Mouse (Mus musculus) MEL (cell line): Measurements from ENCODE around the gene Gm28053. TPM values are rescaled to one million over a fixed set of nuclear protein-coding genes. Genes with fewer than 3 reads are reported as not detected.
A peak's percentile ranks its signal among the peaks of the same experiment; 100 is the strongest.

Experiments
- DNase-seq: peaks from one replicate; pipeline ENCODE4 v3.0.0; 2011; ENCODE audit warnings: low read depth, low spot score
- H3K27ac ChIP-seq: 2 replicates; pipeline ENCODE4 v1.5.1; 2012; ENCODE audit warnings: low read depth, mild to moderate bottlenecking, control low read depth, low read length, moderate library complexity; ENCODE audit not compliant: control insufficient read depth
- H3K27me3 ChIP-seq, 2 experiments: fragments of 150-350 bp in 1 of 2; sonication (generic) in 1 of 2; 2 replicates each; pipeline ENCODE4 v1.6.1; 2012; ENCODE audit warnings: low read length in 2 of 2, mild to moderate bottlenecking in 2 of 2, improper control_type of control experiment in 1 of 2, moderate library complexity in 1 of 2; ENCODE audit not compliant: insufficient read depth in 2 of 2, control insufficient read depth in 1 of 2
- H3K36me3 ChIP-seq, 2 experiments: 2 replicates each; pipeline ENCODE4 v1.6.1; 2012 to 2014; ENCODE audit warnings: low read length in 2 of 2, improper control_type of control experiment in 1 of 2, inconsistent platforms in 1 of 2, mild to moderate bottlenecking in 1 of 2; ENCODE audit not compliant: insufficient read depth in 2 of 2, control insufficient read depth in 1 of 2
- H3K4me1 ChIP-seq, 2 experiments: fragments of 150-350 bp in 1 of 2; sonication (generic) in 1 of 2; 2 replicates each; pipeline ENCODE4 v1.6.1; 2012; ENCODE audit warnings: low read length in 2 of 2, improper control_type of control experiment in 1 of 2, mild to moderate bottlenecking in 1 of 2; ENCODE audit not compliant: insufficient read depth in 2 of 2, control insufficient read depth in 1 of 2
- H3K4me3 ChIP-seq, 2 experiments: fragments of 150-350 bp in 1 of 2; sonication (generic) in 1 of 2; 2 replicates each; pipeline ENCODE4 v1.5.1; 2012; ENCODE audit warnings: low read depth in 2 of 2, low read length in 2 of 2, mild to moderate bottlenecking in 2 of 2, moderate library complexity in 2 of 2, control low read depth in 1 of 2, improper control_type of control experiment in 1 of 2; ENCODE audit not compliant: control insufficient read depth in 1 of 2, insufficient read depth in 1 of 2
- H3K79me2 ChIP-seq: 2 replicates; pipeline ENCODE4 v1.6.1; 2012; ENCODE audit warnings: mild to moderate bottlenecking, low read length, moderate library complexity; ENCODE audit not compliant: control insufficient read depth, poor library complexity, insufficient read depth
- H3K9ac ChIP-seq: 2 replicates; pipeline ENCODE4 v1.6.1; 2012; ENCODE audit warnings: low read depth, mild to moderate bottlenecking, control low read depth, low read length, moderate library complexity; ENCODE audit not compliant: control insufficient read depth, poor library complexity, severe bottlenecking
- H3K9me3 ChIP-seq: fragments of 150-350 bp; sonication (generic); replicated peaks from 2 replicates; pipeline ENCODE4 v1.6.1; 2012; ENCODE audit warnings: mild to moderate bottlenecking, low read length, improper control_type of control experiment, moderate library complexity; ENCODE audit not compliant: insufficient read depth
- BHLHE40 ChIP-seq: IDR thresholded peaks from 2 replicates; pipeline ENCODE4 v1.6.1; 2012; ENCODE audit warnings: low read depth, mild to moderate bottlenecking, inconsistent platforms, low read length, improper control_type of control experiment, borderline replicate concordance
- CHD1 ChIP-seq: IDR thresholded peaks from 2 replicates; pipeline ENCODE4 v1.6.1; 2012; ENCODE audit warnings: low read depth, mild to moderate bottlenecking, inconsistent platforms, low read length, improper control_type of control experiment
- CHD2 ChIP-seq: IDR thresholded peaks from 2 replicates; pipeline ENCODE4 v1.6.1; 2011; ENCODE audit warnings: low read length, improper control_type of control experiment
- CTCF ChIP-seq, 3 experiments: IDR thresholded peaks in 2 of 3; conservative IDR thresholded peaks in 1 of 3; 2 replicates each; pipeline ENCODE4 v1.5.1; 2011 to 2012; ENCODE audit warnings: low read length in 3 of 3, low read depth in 2 of 3, mild to moderate bottlenecking in 2 of 3, improper control_type of control experiment in 1 of 3, inconsistent platforms in 1 of 3, mixed read lengths in 1 of 3, moderate library complexity in 1 of 3; ENCODE audit not compliant: control insufficient read depth in 1 of 3, insufficient read depth in 1 of 3, poor library complexity in 1 of 3, severe bottlenecking in 1 of 3
- ELF1 ChIP-seq: IDR thresholded peaks from 2 replicates; pipeline ENCODE4 v1.6.1; 2014; ENCODE audit warnings: low read depth, mild to moderate bottlenecking, inconsistent platforms, low read length, improper control_type of control experiment, moderate library complexity
- EP300 ChIP-seq, 2 experiments: IDR thresholded peaks; 2 replicates each; pipeline ENCODE4 v1.6.1; 2011; ENCODE audit warnings: improper control_type of control experiment in 2 of 2, low read length in 2 of 2, low read depth in 1 of 2, mild to moderate bottlenecking in 1 of 2
- ETS1 ChIP-seq: IDR thresholded peaks from 2 replicates; pipeline ENCODE4 v1.6.1; 2012; ENCODE audit warnings: low read depth, mild to moderate bottlenecking, inconsistent platforms, low read length, improper control_type of control experiment, moderate library complexity
- GABPA ChIP-seq: IDR thresholded peaks from 2 replicates; pipeline ENCODE4 v1.6.1; 2012; ENCODE audit warnings: low read depth, mild to moderate bottlenecking, inconsistent platforms, low read length, improper control_type of control experiment, moderate library complexity
- GATA1 ChIP-seq: IDR thresholded peaks from 2 replicates; pipeline ENCODE4 v1.6.1; 2011; ENCODE audit warnings: low read depth, low read length, improper control_type of control experiment
- HCFC1 ChIP-seq: IDR thresholded peaks from 2 replicates; pipeline ENCODE4 v1.6.1; 2012; ENCODE audit warnings: low read depth, mild to moderate bottlenecking, inconsistent platforms, low read length, improper control_type of control experiment, moderate library complexity
- KAT2A ChIP-seq: conservative IDR thresholded peaks from 2 replicates; pipeline ENCODE4 v1.6.1; 2012; ENCODE audit warnings: low read depth, low read length, improper control_type of control experiment, inconsistent platforms
- MAFK ChIP-seq: IDR thresholded peaks from 2 replicates; pipeline ENCODE4 v1.6.1; 2011; ENCODE audit warnings: low read depth, mild to moderate bottlenecking, low read length, improper control_type of control experiment, borderline replicate concordance
- MAX ChIP-seq: IDR thresholded peaks from 2 replicates; pipeline ENCODE4 v1.6.1; 2011; ENCODE audit warnings: low read length, improper control_type of control experiment
- MAZ ChIP-seq: IDR thresholded peaks from 2 replicates; pipeline ENCODE4 v1.6.1; 2012; ENCODE audit warnings: low read depth, mild to moderate bottlenecking, inconsistent platforms, low read length, improper control_type of control experiment
- MEF2A ChIP-seq: IDR thresholded peaks from 2 replicates; pipeline ENCODE4 v1.6.1; 2014; ENCODE audit warnings: low read depth, mild to moderate bottlenecking, inconsistent platforms, low read length, improper control_type of control experiment; ENCODE audit not compliant: poor library complexity, insufficient replicate concordance, severe bottlenecking; ENCODE audit errors: extremely low read depth
- MXI1 ChIP-seq: IDR thresholded peaks from 2 replicates; pipeline ENCODE4 v1.6.1; 2011; ENCODE audit warnings: mild to moderate bottlenecking, low read depth, low read length, improper control_type of control experiment
- MYB ChIP-seq: IDR thresholded peaks from 2 replicates; pipeline ENCODE4 v1.6.1; 2011; ENCODE audit warnings: mild to moderate bottlenecking, low read depth, low read length, improper control_type of control experiment
- MYC ChIP-seq: IDR thresholded peaks from 2 replicates; pipeline ENCODE4 v1.6.1; 2011; ENCODE audit warnings: low read depth, mild to moderate bottlenecking, low read length, improper control_type of control experiment, moderate library complexity
- NELFE ChIP-seq: IDR thresholded peaks from 2 replicates; pipeline ENCODE4 v1.6.1; 2011; ENCODE audit warnings: low read depth, low read length, improper control_type of control experiment
- POLR2A ChIP-seq, 2 experiments: IDR thresholded peaks; 2 replicates each; pipeline ENCODE4 v1.6.1; 2011 to 2012; ENCODE audit warnings: low read length in 2 of 2, mild to moderate bottlenecking in 2 of 2, control low read depth in 1 of 2, improper control_type of control experiment in 1 of 2, low read depth in 1 of 2, moderate library complexity in 1 of 2; ENCODE audit not compliant: control insufficient read depth in 1 of 2, insufficient read depth in 1 of 2, poor library complexity in 1 of 2
- POLR2AphosphoS2 ChIP-seq: IDR thresholded peaks from 2 replicates; pipeline ENCODE4 v1.6.1; 2011; ENCODE audit warnings: low read length, improper control_type of control experiment
- POLR2AphosphoS5 ChIP-seq: IDR thresholded peaks from 2 replicates; pipeline ENCODE4 v1.6.1; 2012; ENCODE audit warnings: low read depth, borderline replicate concordance, mild to moderate bottlenecking, inconsistent platforms, low read length, moderate library complexity, mixed read lengths
- RAD21 ChIP-seq: IDR thresholded peaks from 2 replicates; pipeline ENCODE4 v1.6.1; 2011; ENCODE audit warnings: mild to moderate bottlenecking, low read depth, low read length, improper control_type of control experiment
- RCOR1 ChIP-seq: IDR thresholded peaks from 2 replicates; pipeline ENCODE4 v1.6.1; 2012; ENCODE audit warnings: low read depth, mild to moderate bottlenecking, inconsistent platforms, low read length, improper control_type of control experiment
- SIN3A ChIP-seq: IDR thresholded peaks from 2 replicates; pipeline ENCODE4 v1.6.1; 2012; ENCODE audit warnings: low read length, improper control_type of control experiment, inconsistent platforms
- TAL1 ChIP-seq: IDR thresholded peaks from 2 replicates; pipeline ENCODE4 v1.6.1; 2012; ENCODE audit warnings: mild to moderate bottlenecking, inconsistent platforms, low read length, moderate library complexity, mixed read lengths
- TBP ChIP-seq: IDR thresholded peaks from 2 replicates; pipeline ENCODE4 v1.8.0; 2011; ENCODE audit warnings: low read depth, low read length, improper control_type of control experiment
- TCF12 ChIP-seq: IDR thresholded peaks from 2 replicates; pipeline ENCODE4 v1.6.1; 2014; ENCODE audit warnings: low read depth, mild to moderate bottlenecking, inconsistent platforms, low read length, improper control_type of control experiment, moderate library complexity
- UBTF ChIP-seq: IDR thresholded peaks from 2 replicates; pipeline ENCODE4 v1.6.1; 2012; ENCODE audit warnings: low read depth, mild to moderate bottlenecking, inconsistent platforms, low read length, improper control_type of control experiment, moderate library complexity, borderline replicate concordance; ENCODE audit not compliant: insufficient read depth
- USF1 ChIP-seq: IDR thresholded peaks from 2 replicates; pipeline ENCODE4 v1.6.1; 2014; ENCODE audit warnings: low read depth, mild to moderate bottlenecking, inconsistent platforms, low read length, improper control_type of control experiment, moderate library complexity
- USF2 ChIP-seq, 2 experiments: IDR thresholded peaks; 2 replicates each; pipeline ENCODE4 v1.6.1; 2011 to 2012; ENCODE audit warnings: improper control_type of control experiment in 2 of 2, low read length in 2 of 2, borderline replicate concordance in 1 of 2, inconsistent platforms in 1 of 2, low read depth in 1 of 2, mild to moderate bottlenecking in 1 of 2; ENCODE audit not compliant: insufficient read depth in 1 of 2
- ZC3H11A ChIP-seq: IDR thresholded peaks from 2 replicates; pipeline ENCODE4 v1.6.1; 2012; ENCODE audit warnings: low read depth, mild to moderate bottlenecking, inconsistent platforms, low read length, improper control_type of control experiment
- ZKSCAN1 ChIP-seq: IDR thresholded peaks from 2 replicates; pipeline ENCODE4 v1.6.1; 2012; ENCODE audit warnings: low read depth, mild to moderate bottlenecking, inconsistent platforms, low read length, improper control_type of control experiment, moderate library complexity
- ZMIZ1 ChIP-seq: IDR thresholded peaks from 2 replicates; pipeline ENCODE4 v1.6.1; 2012; ENCODE audit warnings: low read depth, mild to moderate bottlenecking, inconsistent platforms, low read length, improper control_type of control experiment, moderate library complexity
- ZNF384 ChIP-seq: IDR thresholded peaks from 2 replicates; pipeline ENCODE4 v1.6.1; 2012; ENCODE audit warnings: low read depth, mild to moderate bottlenecking, inconsistent platforms, low read length, improper control_type of control experiment
- polyA plus RNA-seq, 2 experiments: library from polyadenylated mRNA; stranded (reverse) in 1 of 2; unstranded in 1 of 2; fragments of >175 nt in 1 of 2; fragments of >200 nt in 1 of 2; gene quantifications; 2 replicates each; pipeline versions ENCODE4 v1.2.1 to v1.2.4; 2012; ENCODE audit warnings: low replicate concordance in 2 of 2, low read depth in 1 of 2; ENCODE audit not compliant: insufficient read length in 2 of 2, insufficient read depth in 1 of 2, missing spikeins in 1 of 2
- total RNA-seq: library from RNA; depleted of rRNA; stranded (reverse); fragments of 300-350 nt; gene quantifications from 2 replicates; pipeline ENCODE4 v1.2.3, GENCODE M21; 2012

Gene Gm28053
- total and polyA plus RNA-seq, 3 experiments, result not detected

- peak; percentile 74 for DNase-seq
- 0 out of 2 replicates have a peak, but pooled peaks cover 2% of the 10 kb centered on the region for H3K79me2 ChIP-seq
- H3K36me3 ChIP-seq, result no peaks in the 10 kb centered on the region; a peak in 1 of 4 replicates
- TF ChIP-seq TAL1 (no peak), TCF12 (no peak), BHLHE40 (no peak), POLR2AphosphoS5 (no peak), MAX (no peak), POLR2A (IDR thresholded peaks at IDR 0.05; ENCODE audit: control insufficient read depth in 1 of 2, insufficient read depth in 1 of 2, low read depth in 1 of 2, low read length in 2 of 2, poor library complexity in 1 of 2) (peak in 1 of 2 experiments; percentile 51; a peak in 2 of 4 replicates), MEF2A (no peak), KAT2A (no peak), EP300 (IDR thresholded peaks at IDR 0.05; ENCODE audit: low read depth in 1 of 2, low read length in 2 of 2) (no peak), HCFC1 (peak; percentile 24; the same call in 1 of the 2 replicates), MYB (no peak), TBP (no peak), POLR2AphosphoS2 (no peak), ZC3H11A (no peak), RCOR1 (no peak), GABPA (no peak), CHD1 (no peak), GATA1 (no peak), USF1 (no peak), ZKSCAN1 (no peak), NELFE (no peak), USF2 (IDR thresholded peaks at IDR 0.05; ENCODE audit: borderline replicate concordance in 1 of 2, insufficient read depth in 1 of 2, low read depth in 1 of 2, low read length in 2 of 2) (no peak), MYC (no peak), ETS1 (no peak), CHD2 (no peak), MAZ (peak; percentile 41; the same call in 1 of the 2 replicates), ELF1 (no peak), SIN3A (no peak), UBTF (no peak), CTCF (IDR thresholded peaks at IDR 0.05 in 2 of 3, conservative IDR thresholded peaks at IDR 0.05 in 1 of 3; ENCODE audit: control insufficient read depth in 1 of 3, insufficient read depth in 1 of 3, low read depth in 2 of 3, low read length in 3 of 3, poor library complexity in 1 of 3, severe bottlenecking in 1 of 3) (no peak), MXI1 (0 out of 2 replicates have a peak, but pooled peaks have one; percentile 27), RAD21 (no peak), MAFK (no peak), ZNF384 (no peak), ZMIZ1 (no peak)
- H3K27ac ChIP-seq, result peak within 1 kb of the TSS; percentile 77
- no peaks in the 10 kb centered on the region for H3K9me3 ChIP-seq
- H3K27me3 ChIP-seq, result no peaks in the 10 kb centered on the region
- no peaks in the 10 kb centered on the region for H3K4me1 ChIP-seq
- peak within 1 kb of the TSS; percentile 74 for H3K9ac ChIP-seq
- H3K4me3 ChIP-seq, result peak within 1 kb of the TSS; percentile 69 to 87
These were observed 42.2 kb upstream of the Gm28053 start, which contains the start of gene Gimap9 for GRCm38 (mm10) chr6:48675931-48676859. Gimap9 (plus strand) TSS chr6:48676129.
